Mouse (Mus musculus): ENCODE measurements at regions not wholly inside any gene's neighbourhood (a gene's known extent, or its start where the extent isn't known, plus 50 kb on each side); places are given as distances from the start of the nearest gene placed in this dataset.

DNA sequence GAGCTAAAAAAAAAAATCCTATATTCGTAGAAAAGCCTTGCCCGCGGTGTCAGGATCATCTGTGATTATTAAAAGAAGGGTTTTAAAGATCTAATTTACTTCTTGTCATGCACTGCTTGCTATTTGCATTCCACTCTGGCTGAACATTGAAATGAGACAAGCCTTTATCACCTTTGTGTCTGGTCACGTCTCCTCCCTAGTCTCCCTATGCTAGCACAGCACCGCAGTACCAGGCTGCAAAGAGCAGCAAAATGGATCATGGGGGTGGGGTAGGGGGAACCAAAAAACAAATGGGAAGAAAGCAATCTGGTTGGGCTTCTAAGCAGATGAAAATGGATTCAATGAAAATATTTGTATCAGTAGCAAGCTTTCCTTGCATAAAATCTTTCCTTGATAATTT lies 187.8 kb upstream of the Gm11146 start:
- ATAC-seq (ENCODE audit: insufficient read depth, low FRiP score, low TSS enrichment) (no peak), DNase-seq (ENCODE audit: low spot score) (no peak)
- H3K4me2 ChIP-seq (ENCODE audit: low read depth): no peak overlapping the region
- WGBS: 82% methylated on average over 5 of the region's 5 CpGs
- H3K4me1 ChIP-seq (ENCODE audit: control insufficient read depth, insufficient read depth, low read length): peaks cover 5% of the 10 kb centered on the region; the same call in 1 of the 2 replicates
- no peaks in the 10 kb centered on the region for H3K27me3 ChIP-seq (ENCODE audit: control insufficient read depth, insufficient read depth, low read length)
- H3K36me3 ChIP-seq (ENCODE audit: control insufficient read depth, insufficient read depth, low read length): no peaks in the 10 kb centered on the region
- no peak overlapping the region for H3K4me3 ChIP-seq (ENCODE audit: low read depth, low read length)
- H3K9ac ChIP-seq (ENCODE audit: low read length): no peak overlapping the region
- H3K9me3 ChIP-seq (ENCODE audit: control insufficient read depth, low read length): no peaks in the 10 kb centered on the region
- H3K27ac ChIP-seq (ENCODE audit: low read depth, low read length): no peak overlapping the region

DNA sequence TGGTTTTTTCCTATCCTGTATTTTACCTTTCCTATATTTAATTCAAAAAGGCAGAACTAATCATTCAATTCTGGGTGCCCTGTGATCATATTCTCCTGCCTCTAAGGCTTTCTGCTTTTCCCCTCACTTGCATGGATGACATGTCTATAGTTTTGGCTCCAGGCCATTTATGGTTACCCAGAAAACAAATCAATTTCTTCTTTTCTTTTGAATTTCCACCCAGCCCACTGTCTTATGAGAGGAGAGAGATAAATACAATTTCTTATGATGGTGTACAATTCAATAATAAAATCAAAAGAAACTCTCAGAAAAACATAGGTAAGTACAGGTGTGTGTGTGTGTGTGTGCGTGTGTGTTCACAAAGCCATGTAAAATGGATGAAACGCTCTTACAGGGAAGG lies 187.3 kb upstream of the Gm11146 start:
- ATAC-seq (ENCODE audit: insufficient read depth, low FRiP score, low TSS enrichment) (no peak), DNase-seq (ENCODE audit: low spot score) (no peak)
- H3K4me3 ChIP-seq (ENCODE audit: low read depth, low read length): no peak overlapping the region
- H3K9me3 ChIP-seq (ENCODE audit: control insufficient read depth, low read length): no peaks in the 10 kb centered on the region
- no peaks in the 10 kb centered on the region for H3K27me3 ChIP-seq (ENCODE audit: control insufficient read depth, insufficient read depth, low read length)
- no peak overlapping the region for H3K9ac ChIP-seq (ENCODE audit: low read length)
- H3K36me3 ChIP-seq (ENCODE audit: control insufficient read depth, insufficient read depth, low read length): no peaks in the 10 kb centered on the region
- H3K27ac ChIP-seq (ENCODE audit: low read depth, low read length): no peak overlapping the region
- H3K4me2 ChIP-seq (ENCODE audit: low read depth): no peak overlapping the region
- peaks cover 5% of the 10 kb centered on the region; the same call in 1 of the 2 replicates for H3K4me1 ChIP-seq (ENCODE audit: control insufficient read depth, insufficient read depth, low read length)
- 87% methylated on average over 2 of the region's 2 CpGs for WGBS

DNA sequence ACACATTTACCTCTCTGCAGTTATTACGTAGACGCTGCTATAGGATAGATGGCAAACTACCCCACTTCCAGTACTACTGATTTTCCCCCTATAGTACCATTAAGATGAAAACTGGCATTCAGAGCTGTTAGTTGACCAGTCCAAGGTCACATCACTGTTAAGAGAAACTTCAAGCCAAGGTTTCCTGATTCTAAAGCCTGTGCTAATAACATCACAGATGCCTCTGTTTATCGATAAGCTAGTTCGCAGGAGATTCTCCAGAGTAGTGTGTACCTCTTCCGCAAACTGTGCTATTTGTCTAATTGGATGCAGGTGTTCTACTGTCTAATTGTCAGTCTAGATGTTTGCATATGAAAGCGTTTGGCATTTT lies 186.9 kb upstream of the Gm11146 start:
- Histone ChIP-seq H3K4me2 (ENCODE audit: low read depth) (no peak overlapping the region), H3K27me3 (ENCODE audit: control insufficient read depth, insufficient read depth, low read length) (no peaks in the 10 kb centered on the region), H3K36me3 (ENCODE audit: control insufficient read depth, insufficient read depth, low read length) (no peaks in the 10 kb centered on the region), H3K9me3 (ENCODE audit: control insufficient read depth, low read length) (no peaks in the 10 kb centered on the region), H3K27ac (ENCODE audit: low read depth, low read length) (peak overlapping the region; percentile 84), H3K9ac (ENCODE audit: low read length) (no peak overlapping the region), H3K4me1 (ENCODE audit: control insufficient read depth, insufficient read depth, low read length) (peaks cover 5% of the 10 kb centered on the region; the same call in 1 of the 2 replicates), H3K4me3 (ENCODE audit: low read depth, low read length) (no peak overlapping the region)
- no peak for ATAC-seq (ENCODE audit: insufficient read depth, low FRiP score, low TSS enrichment)
- DNase-seq (ENCODE audit: low spot score): no peak
- 93% methylated on average over 6 of the region's 6 CpGs for WGBS

DNA sequence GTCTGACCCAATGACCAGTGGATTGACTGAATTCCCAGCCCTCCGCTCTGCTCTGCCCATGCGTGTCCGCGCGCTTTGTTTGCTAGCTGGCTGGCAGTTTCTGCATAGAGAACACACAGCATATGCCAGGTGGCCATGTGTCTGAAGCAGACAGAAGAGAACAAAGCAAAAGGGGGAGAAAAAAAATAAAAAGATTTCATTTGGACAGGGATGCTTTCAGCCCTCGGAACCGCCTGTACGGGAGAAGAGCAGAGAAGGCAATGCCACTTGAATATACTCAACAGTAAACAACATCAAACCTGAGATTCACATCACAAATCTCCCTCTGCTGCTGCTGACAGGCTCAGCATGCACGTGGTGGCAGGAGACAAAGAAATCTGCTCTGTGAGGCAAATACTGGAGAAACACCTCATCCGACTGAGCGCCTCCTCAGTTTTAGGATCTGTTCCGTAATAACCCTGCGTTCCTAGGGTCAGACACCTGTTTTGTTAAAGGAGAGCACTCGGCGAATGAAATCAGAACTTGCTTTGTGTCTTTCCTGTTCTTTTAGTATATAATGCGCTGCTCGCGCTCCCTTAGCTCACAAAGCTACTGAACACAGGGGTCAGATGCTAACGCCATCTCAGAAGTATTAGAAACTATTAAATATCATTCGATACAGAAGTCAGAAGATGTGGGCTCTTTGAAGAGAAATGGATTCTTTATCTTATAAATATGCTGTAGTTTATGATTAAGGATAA lies 186.3 kb upstream of the Gm11146 start:
- no peaks in the 10 kb centered on the region for H3K9me3 ChIP-seq (ENCODE audit: control insufficient read depth, low read length)
- ATAC-seq (ENCODE audit: insufficient read depth, low FRiP score, low TSS enrichment) (peak; percentile 96), DNase-seq (ENCODE audit: low spot score) (peak; percentile 68)
- WGBS: 59% methylated on average over 20 of the region's 20 CpGs
- H3K4me1 ChIP-seq (ENCODE audit: control insufficient read depth, insufficient read depth, low read length): peaks cover 5% of the 10 kb centered on the region; the same call in 1 of the 2 replicates
- no peaks in the 10 kb centered on the region for H3K36me3 ChIP-seq (ENCODE audit: control insufficient read depth, insufficient read depth, low read length)
- H3K9ac ChIP-seq (ENCODE audit: low read length): peak overlapping the region; percentile 52
- H3K4me2 ChIP-seq (ENCODE audit: low read depth): peak overlapping the region; percentile 16; the same call in 1 of the 2 replicates
- no peaks in the 10 kb centered on the region for H3K27me3 ChIP-seq (ENCODE audit: control insufficient read depth, insufficient read depth, low read length)
- peak overlapping the region; percentile 84 for H3K27ac ChIP-seq (ENCODE audit: low read depth, low read length)
- no peak overlapping the region for H3K4me3 ChIP-seq (ENCODE audit: low read depth, low read length)

DNA sequence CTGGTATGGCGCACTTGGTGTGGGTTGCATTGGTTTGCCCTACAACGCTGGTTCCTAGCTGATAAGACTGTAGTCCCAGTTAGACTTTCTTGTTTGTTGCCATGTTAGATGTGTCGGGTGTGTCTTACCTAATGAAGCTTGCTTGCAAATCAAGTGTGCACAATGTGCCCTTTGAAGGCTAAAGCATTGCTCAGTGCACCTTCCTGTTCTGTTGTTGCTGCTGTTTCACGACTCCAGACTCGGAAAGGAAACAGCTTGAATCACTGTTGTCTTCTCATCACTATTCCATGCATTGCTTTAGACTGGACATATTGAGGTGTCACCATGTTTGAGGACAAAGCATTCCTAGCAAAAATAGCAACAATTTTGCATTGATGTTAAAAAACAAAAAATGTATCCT lies 185.1 kb upstream of the Gm11146 start:
- no peaks in the 10 kb centered on the region for H3K27me3 ChIP-seq (ENCODE audit: control insufficient read depth, insufficient read depth, low read length)
- no peaks in the 10 kb centered on the region for H3K9me3 ChIP-seq (ENCODE audit: control insufficient read depth, low read length)
- ATAC-seq (ENCODE audit: insufficient read depth, low FRiP score, low TSS enrichment) (no peak), DNase-seq (ENCODE audit: low spot score) (no peak)
- no peak overlapping the region for H3K9ac ChIP-seq (ENCODE audit: low read length)
- no peak overlapping the region for H3K27ac ChIP-seq (ENCODE audit: low read depth, low read length)
- H3K36me3 ChIP-seq (ENCODE audit: control insufficient read depth, insufficient read depth, low read length): no peaks in the 10 kb centered on the region
- H3K4me1 ChIP-seq (ENCODE audit: control insufficient read depth, insufficient read depth, low read length): peaks cover 5% of the 10 kb centered on the region; the same call in 1 of the 2 replicates
- no peak overlapping the region for H3K4me2 ChIP-seq (ENCODE audit: low read depth)
- H3K4me3 ChIP-seq (ENCODE audit: low read depth, low read length): no peak overlapping the region
- 83% methylated on average over 5 of the region's 5 CpGs for WGBS

DNA sequence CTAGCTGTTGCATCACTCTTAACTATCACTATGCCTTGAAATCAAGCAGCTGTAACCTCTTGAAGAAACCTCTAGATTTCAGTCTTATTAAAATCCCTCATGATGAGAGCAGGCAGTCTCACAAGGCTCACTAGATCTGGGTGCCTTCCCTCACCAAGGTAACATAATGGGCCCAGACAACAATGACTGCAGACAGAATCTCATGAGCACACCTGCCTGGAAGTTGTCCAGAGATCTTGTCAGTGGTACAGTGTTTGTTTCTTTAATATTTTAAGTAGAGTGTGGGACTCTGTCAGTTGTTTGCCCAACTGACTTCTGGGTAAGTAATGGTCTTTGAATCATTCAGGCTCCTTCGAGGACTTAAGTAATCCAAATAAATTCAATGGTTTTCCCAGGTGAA lies 177.1 kb upstream of the Gm11146 start:
- H3K9me3 ChIP-seq (ENCODE audit: control insufficient read depth, low read length): no peaks in the 10 kb centered on the region
- H3K27ac ChIP-seq (ENCODE audit: low read depth, low read length): no peak overlapping the region
- H3K4me1 ChIP-seq (ENCODE audit: control insufficient read depth, insufficient read depth, low read length): no peaks in the 10 kb centered on the region
- H3K4me3 ChIP-seq (ENCODE audit: low read depth, low read length): no peak overlapping the region
- 77% methylated on average over 1 of the region's 1 CpGs for WGBS
- no peak overlapping the region for H3K4me2 ChIP-seq (ENCODE audit: low read depth)
- ATAC-seq (ENCODE audit: insufficient read depth, low FRiP score, low TSS enrichment) (no peak), DNase-seq (ENCODE audit: low spot score) (no peak)
- H3K36me3 ChIP-seq (ENCODE audit: control insufficient read depth, insufficient read depth, low read length): no peaks in the 10 kb centered on the region
- no peak overlapping the region for H3K9ac ChIP-seq (ENCODE audit: low read length)
- no peaks in the 10 kb centered on the region for H3K27me3 ChIP-seq (ENCODE audit: control insufficient read depth, insufficient read depth, low read length)

DNA sequence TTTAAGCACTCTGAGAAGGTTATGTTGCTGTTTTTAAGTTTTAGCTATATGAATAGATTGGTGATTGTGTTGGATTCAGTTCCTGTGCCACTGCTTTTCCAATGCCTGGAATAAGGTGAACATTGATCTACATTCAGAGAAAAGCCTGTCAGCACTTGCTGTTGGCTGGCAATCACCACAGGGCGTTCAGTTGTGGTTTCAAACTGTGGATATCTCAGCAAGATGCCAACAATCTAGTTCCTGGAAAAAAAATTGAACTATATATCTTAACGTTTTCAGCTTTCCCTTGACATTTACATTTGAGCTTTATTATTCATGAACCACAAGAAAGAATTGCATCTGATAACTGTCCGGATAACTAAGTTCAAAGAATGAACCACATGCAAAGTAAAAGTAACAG lies 170.2 kb upstream of the Gm11146 start:
- 75% methylated on average over 3 of the region's 3 CpGs for WGBS
- Histone ChIP-seq H3K27me3 (ENCODE audit: control insufficient read depth, insufficient read depth, low read length) (no peaks in the 10 kb centered on the region), H3K27ac (ENCODE audit: low read depth, low read length) (no peak overlapping the region), H3K4me2 (ENCODE audit: low read depth) (no peak overlapping the region), H3K9me3 (ENCODE audit: control insufficient read depth, low read length) (no peaks in the 10 kb centered on the region), H3K4me3 (ENCODE audit: low read depth, low read length) (no peak overlapping the region), H3K4me1 (ENCODE audit: control insufficient read depth, insufficient read depth, low read length) (no peaks in the 10 kb centered on the region), H3K9ac (ENCODE audit: low read length) (no peak overlapping the region), H3K36me3 (ENCODE audit: control insufficient read depth, insufficient read depth, low read length) (no peaks in the 10 kb centered on the region)
- DNase-seq (ENCODE audit: low spot score) (no peak), ATAC-seq (ENCODE audit: insufficient read depth, low FRiP score, low TSS enrichment) (no peak)

DNA sequence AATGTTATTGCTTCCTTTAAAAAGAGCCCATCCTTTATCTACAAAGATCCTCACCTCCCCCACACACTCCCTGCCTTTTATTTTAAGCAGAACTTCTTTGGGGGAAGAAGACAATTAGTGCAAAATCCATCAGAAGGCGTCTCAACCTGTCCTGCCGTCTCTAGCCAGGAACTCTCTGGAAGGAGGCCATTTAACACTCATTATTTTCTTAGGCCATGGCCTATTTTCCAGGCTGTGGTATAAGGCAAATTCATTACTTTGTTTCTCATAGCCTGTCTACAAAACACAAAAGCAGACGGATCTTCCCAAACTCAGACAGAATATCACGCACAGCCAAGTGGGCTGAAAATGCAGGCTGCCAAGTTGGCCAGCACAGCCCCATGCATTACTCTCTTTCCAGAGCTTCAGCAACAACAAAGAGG lies 159.0 kb upstream of the Gm11146 start:
- Histone ChIP-seq H3K9ac (ENCODE audit: low read length) (no peak overlapping the region), H3K4me2 (ENCODE audit: low read depth) (no peak overlapping the region), H3K9me3 (ENCODE audit: control insufficient read depth, low read length) (no peaks in the 10 kb centered on the region), H3K36me3 (ENCODE audit: control insufficient read depth, insufficient read depth, low read length) (no peaks in the 10 kb centered on the region), H3K27ac (ENCODE audit: low read depth, low read length) (no peak overlapping the region), H3K27me3 (ENCODE audit: control insufficient read depth, insufficient read depth, low read length) (no peaks in the 10 kb centered on the region), H3K4me1 (ENCODE audit: control insufficient read depth, insufficient read depth, low read length) (no peaks in the 10 kb centered on the region; the same call in 1 of the 2 replicates), H3K4me3 (ENCODE audit: low read depth, low read length) (no peak overlapping the region)
- ATAC-seq (ENCODE audit: insufficient read depth, low FRiP score, low TSS enrichment) (no peak), DNase-seq (ENCODE audit: low spot score) (no peak)
- WGBS: 82% methylated on average over 4 of the region's 4 CpGs

DNA sequence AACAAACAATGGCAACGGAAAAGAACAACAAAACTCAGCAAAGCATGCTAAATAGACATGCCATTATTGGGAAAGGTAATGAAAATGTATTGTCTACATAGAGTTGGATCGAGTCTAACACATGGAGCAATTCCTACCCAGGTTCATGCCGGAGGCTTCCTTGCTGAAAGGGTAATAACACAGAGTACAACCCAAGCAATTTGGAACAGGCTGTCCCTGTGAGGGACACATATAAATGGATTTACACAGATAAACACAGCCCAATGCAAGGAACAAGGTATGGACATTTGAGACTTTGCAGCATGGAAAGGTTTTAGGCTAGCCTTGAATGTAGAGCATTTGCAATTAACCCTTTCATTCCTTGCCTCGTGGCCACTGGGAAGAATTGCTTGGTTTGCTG lies 158.6 kb upstream of the Gm11146 start:
- Histone ChIP-seq H3K4me2 (ENCODE audit: low read depth) (no peak overlapping the region), H3K4me3 (ENCODE audit: low read depth, low read length) (no peak overlapping the region), H3K9ac (ENCODE audit: low read length) (no peak overlapping the region), H3K9me3 (ENCODE audit: control insufficient read depth, low read length) (no peaks in the 10 kb centered on the region), H3K27me3 (ENCODE audit: control insufficient read depth, insufficient read depth, low read length) (no peaks in the 10 kb centered on the region), H3K36me3 (ENCODE audit: control insufficient read depth, insufficient read depth, low read length) (no peaks in the 10 kb centered on the region), H3K27ac (ENCODE audit: low read depth, low read length) (peak overlapping the region; percentile 58; the same call in 1 of the 2 replicates), H3K4me1 (ENCODE audit: control insufficient read depth, insufficient read depth, low read length) (no peaks in the 10 kb centered on the region; the same call in 1 of the 2 replicates)
- ATAC-seq (ENCODE audit: insufficient read depth, low FRiP score, low TSS enrichment): no peak
- WGBS: 79% methylated on average over 4 of the region's 4 CpGs
- no peak for DNase-seq (ENCODE audit: low spot score)
